Mouse (Mus musculus) heart, adult 2 months (tissue): ENCODE measurements at regions not wholly inside any gene's neighbourhood (a gene's known extent, or its start where the extent isn't known, plus 50 kb on each side); places are given as distances from the start of the nearest gene placed in this dataset.

Experiments used
- DNase-seq, 2 experiments: peaks; one replicate each; pipeline ENCODE4 v3.0.0; 2021
- H3K27ac ChIP-seq: fragments of 200-600 bp; 2 replicates; pipeline ENCODE4 v1.8.1; 2022
- H3K27me3 ChIP-seq: fragments of 200-500 bp; 2 replicates; pipeline ENCODE4 v1.6.1; 2012; ENCODE audit warnings: mild to moderate bottlenecking, low read length, inconsistent platforms, mixed read lengths; ENCODE audit not compliant: control insufficient read depth, insufficient read depth
- H3K36me3 ChIP-seq: fragments of 200-500 bp; 2 replicates; pipeline ENCODE4 v1.6.1; 2012; ENCODE audit warnings: low read length, inconsistent platforms; ENCODE audit not compliant: control insufficient read depth, insufficient read depth
- H3K4me1 ChIP-seq: fragments of 200-500 bp; 2 replicates; pipeline ENCODE4 v1.6.1; 2011; ENCODE audit warnings: low read length; ENCODE audit not compliant: control insufficient read depth, insufficient read depth
- H3K4me3 ChIP-seq: fragments of 200-600 bp; 2 replicates; pipeline ENCODE4 v1.8.1; 2022
- H3K79me2 ChIP-seq: fragments of 200-500 bp; replicated peaks from 2 replicates; pipeline ENCODE4 v1.6.1; 2012; ENCODE audit warnings: mild to moderate bottlenecking, inconsistent platforms, low read length, moderate library complexity, mixed read lengths; ENCODE audit not compliant: control insufficient read depth, insufficient read depth
- H3K9ac ChIP-seq: fragments of 200-500 bp; 2 replicates; pipeline ENCODE4 v1.6.1; 2012; ENCODE audit warnings: low read depth, mild to moderate bottlenecking, control low read depth, inconsistent platforms, low read length, mixed read lengths
- CTCF ChIP-seq: fragments of 200-600 bp; IDR thresholded peaks from 2 replicates; pipeline ENCODE4 v1.8.1; 2022; ENCODE audit warnings: antibody characterized with exemption, mild to moderate bottlenecking, moderate library complexity
- EP300 ChIP-seq: fragments of 200-500 bp; IDR thresholded peaks from 2 replicates; pipeline ENCODE4 v1.6.1; 2011; ENCODE audit warnings: low read depth, low read length, control low read depth; ENCODE audit not compliant: insufficient read depth
- POLR2A ChIP-seq: fragments of 200-500 bp; IDR thresholded peaks from 2 replicates; pipeline ENCODE4 v1.6.1; 2011; ENCODE audit warnings: mild to moderate bottlenecking, low read depth, low read length, control low read depth; ENCODE audit not compliant: insufficient read depth
- WGBS: fragments of 180-500 bp; shearing (Covaris S2); methylation state at CpG from one replicate; pipeline ENCODE4 v1.1.7; 2018; 5-methylcytosine and 5-hydroxymethylcytosine counted together
- intact Hi-C: fragments of 180-260 bp; cut with DNase I; formaldehyde crosslinking; loops from one replicate; pipeline ENCODE4 v1.15.1; 2025

DNA sequence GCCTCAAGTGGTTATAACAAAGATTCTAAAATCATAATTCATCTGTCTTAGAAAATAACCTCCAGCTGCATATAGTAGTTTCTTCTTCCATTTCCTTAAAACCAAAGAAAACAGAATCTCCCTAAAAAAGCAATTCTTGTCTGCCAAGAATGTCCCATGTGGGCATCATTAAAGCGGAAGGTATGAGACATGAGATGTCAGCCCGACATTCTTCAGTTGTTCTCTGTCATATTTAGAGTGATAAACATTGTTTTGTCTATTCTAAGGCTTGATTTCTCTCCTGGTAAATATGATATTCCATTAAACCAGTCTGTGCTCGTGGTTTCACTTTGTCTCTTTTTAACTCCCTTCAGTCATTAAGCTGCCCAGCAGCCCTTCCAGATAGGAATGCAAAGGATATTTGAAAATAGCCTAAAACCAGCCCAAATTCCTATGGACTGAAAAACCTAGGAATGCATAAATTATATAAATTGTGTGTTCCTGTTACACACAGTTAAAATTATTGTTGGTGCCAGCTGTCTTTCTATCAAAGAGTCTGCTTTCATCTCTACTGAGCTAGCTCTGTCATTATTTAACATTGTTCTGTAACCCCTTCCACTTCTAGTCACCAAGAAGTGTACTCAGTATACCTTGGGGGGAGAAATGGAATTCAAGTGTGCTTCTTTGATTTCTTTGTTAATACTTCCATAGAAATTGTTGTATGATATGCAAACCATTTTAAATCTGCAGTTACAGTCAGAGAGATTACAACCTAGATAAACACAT is 191.4 kb upstream of the Gm9747 start:
- Histone ChIP-seq H3K36me3 (no peaks in the 10 kb centered on the region), H3K27ac (no peak overlapping the region), H3K79me2 (no peaks in the 10 kb centered on the region), H3K4me3 (no peak overlapping the region), H3K27me3 (no peaks in the 10 kb centered on the region), H3K4me1 (no peaks in the 10 kb centered on the region), H3K9ac (no peak overlapping the region)
- no peak for DNase-seq
- intact Hi-C loops = no loop called here
- TF ChIP-seq EP300 (no peak), POLR2A (no peak), CTCF (no peak)
- 57% methylated on average over 3 of the region's 3 CpGs for WGBS

GRCm38 (mm10) chr1:82042051-82042432 is 190.9 kb upstream of the Gm9747 start:
- Histone ChIP-seq H3K79me2 (no peaks in the 10 kb centered on the region), H3K9ac (no peak overlapping the region), H3K27me3 (no peaks in the 10 kb centered on the region), H3K4me1 (no peaks in the 10 kb centered on the region), H3K4me3 (no peak overlapping the region), H3K27ac (no peak overlapping the region), H3K36me3 (no peaks in the 10 kb centered on the region)
- DNase-seq = no peak
- TF ChIP-seq EP300 (no peak), POLR2A (no peak), CTCF (no peak)
- intact Hi-C loops = no loop called here
- 36% methylated on average over 2 of the region's 2 CpGs for WGBS

GRCm38 (mm10) chr1:82042527-82042926 is 190.4 kb upstream of the Gm9747 start:
- Histone ChIP-seq H3K4me1 (no peaks in the 10 kb centered on the region), H3K27me3 (no peaks in the 10 kb centered on the region), H3K4me3 (no peak overlapping the region), H3K36me3 (no peaks in the 10 kb centered on the region), H3K27ac (no peak overlapping the region), H3K79me2 (no peaks in the 10 kb centered on the region), H3K9ac (no peak overlapping the region)
- TF ChIP-seq POLR2A = no peak
- TF ChIP-seq CTCF = no peak
- no peak for TF ChIP-seq EP300
- 52% methylated on average over 3 of the region's 3 CpGs for WGBS
- no peak for DNase-seq
- intact Hi-C loops = no loop called here

- 82% methylated on average over 6 of the region's 6 CpGs for WGBS
- TF ChIP-seq EP300 (no peak), POLR2A (no peak), CTCF (no peak)
- H3K9ac ChIP-seq = no peak overlapping the region
- no peaks in the 10 kb centered on the region for H3K79me2 ChIP-seq
- no peaks in the 10 kb centered on the region for H3K27me3 ChIP-seq
- H3K27ac ChIP-seq = no peak overlapping the region
- no peak for DNase-seq
- H3K36me3 ChIP-seq = no peaks in the 10 kb centered on the region
- intact Hi-C loops = no loop called here
- H3K4me3 ChIP-seq = no peak overlapping the region
- no peaks in the 10 kb centered on the region for H3K4me1 ChIP-seq
Observed at GRCm38 (mm10) chr1:82066291-82066690, 166.6 kb upstream of the Gm9747 start.

- H3K79me2 ChIP-seq = no peaks in the 10 kb centered on the region
- H3K4me1 ChIP-seq = no peaks in the 10 kb centered on the region
- no peak overlapping the region for H3K9ac ChIP-seq
- H3K27ac ChIP-seq = no peak overlapping the region
- H3K4me3 ChIP-seq = no peak overlapping the region
- H3K27me3 ChIP-seq = no peaks in the 10 kb centered on the region
- DNase-seq = no peak
- H3K36me3 ChIP-seq = no peaks in the 10 kb centered on the region
- WGBS = 81% methylated on average over 4 of the region's 4 CpGs
- no peak for TF ChIP-seq POLR2A
- TF ChIP-seq EP300 = no peak
- intact Hi-C loops = no loop called here
Observed at GRCm38 (mm10) chr1:82068571-82068970, 164.3 kb upstream of the Gm9747 start.

GRCm38 (mm10) chr1:82070181-82071109 is 162.5 kb upstream of the Gm9747 start:
- DNase-seq = no peak
- H3K36me3 ChIP-seq = no peaks in the 10 kb centered on the region
- TF ChIP-seq POLR2A (no peak), EP300 (no peak), CTCF (no peak)
- H3K9ac ChIP-seq = no peak overlapping the region
- H3K79me2 ChIP-seq = no peaks in the 10 kb centered on the region
- no peak overlapping the region for H3K4me3 ChIP-seq
- no peak overlapping the region for H3K27ac ChIP-seq
- H3K27me3 ChIP-seq = no peaks in the 10 kb centered on the region
- H3K4me1 ChIP-seq = no peaks in the 10 kb centered on the region
- 77% methylated on average over 9 of the region's 9 CpGs for WGBS
- intact Hi-C loops = no loop called here
